Mouse (Mus musculus) cerebellum, adult 2 months (tissue): ENCODE measurements at regions not wholly inside any gene's neighbourhood (a gene's known extent, or its start where the extent isn't known, plus 50 kb on each side); places are given as distances from the start of the nearest gene placed in this dataset.

Source experiments
- CTCF ChIP-seq: fragments of 200-500 bp; IDR thresholded peaks from 2 replicates; pipeline ENCODE4 v1.5.1; 2011; ENCODE audit warnings: low read depth, mild to moderate bottlenecking, control low read depth, low read length, moderate library complexity, borderline replicate concordance; ENCODE audit not compliant: insufficient read depth
- POLR2A ChIP-seq: fragments of 200-500 bp; IDR thresholded peaks from 2 replicates; pipeline ENCODE4 v1.6.1; 2011; ENCODE audit warnings: low read length, control low read depth, borderline replicate concordance; ENCODE audit not compliant: insufficient read depth

- no peak for TF ChIP-seq POLR2A
- TF ChIP-seq CTCF, result no peak
Measured at GRCm38 (mm10) chr1:184275396-184275795, 241.3 kb upstream of the 1700056E22Rik start.
